Mouse (Mus musculus) lung, adult 18-20 months (tissue): ENCODE measurements at regions not wholly inside any gene's neighbourhood (a gene's known extent, or its start where the extent isn't known, plus 50 kb on each side); places are given as distances from the start of the nearest gene placed in this dataset.

ENCODE experiments used
- DNase-seq, 2 experiments: peaks; one replicate each; pipeline ENCODE4 v3.0.0; 2022; ENCODE audit warnings: mixed read lengths in 2 of 2

- DNase-seq, result no peak
These were observed 551.3 kb upstream of the Tenm3 start for GRCm38 (mm10) chr8:49395029-49395428.

- DNase-seq, result no peak
These were observed 545.8 kb upstream of the Tenm3 start for GRCm38 (mm10) chr8:49389525-49389924.

- DNase-seq, result no peak
These were observed 543.8 kb upstream of the Tenm3 start for GRCm38 (mm10) chr8:49387587-49387986.

- no peak for DNase-seq
These were observed 528.9 kb upstream of the Tenm3 start for GRCm38 (mm10) chr8:49372686-49373085.

- no peak for DNase-seq
These were observed 518.9 kb upstream of the Tenm3 start for GRCm38 (mm10) chr8:49362682-49363081.

GRCm38 (mm10) chr8:49361443-49361842 is 517.7 kb upstream of the Tenm3 start:
- DNase-seq, result no peak

- no peak for DNase-seq
These were observed 516.4 kb upstream of the Tenm3 start for GRCm38 (mm10) chr8:49360121-49360520.

- no peak for DNase-seq
These were observed 515.9 kb upstream of the Tenm3 start for GRCm38 (mm10) chr8:49359671-49360070.

- no peak for DNase-seq
These were observed 504.9 kb upstream of the Tenm3 start for GRCm38 (mm10) chr8:49348602-49349001.

GRCm38 (mm10) chr8:49338716-49339115 is 495.0 kb upstream of the Tenm3 start:
- DNase-seq, result no peak

GRCm38 (mm10) chr8:49326980-49327379 is 483.2 kb upstream of the Tenm3 start:
- DNase-seq, result no peak

GRCm38 (mm10) chr8:49321404-49321803 is 477.7 kb upstream of the Tenm3 start:
- DNase-seq, result no peak

- DNase-seq, result no peak
These were observed 469.9 kb upstream of the Tenm3 start for GRCm38 (mm10) chr8:49313483-49314278.

- no peak for DNase-seq
These were observed 469.1 kb upstream of the Tenm3 start for GRCm38 (mm10) chr8:49312816-49313215.

GRCm38 (mm10) chr8:49282401-49282800 is 438.6 kb upstream of the Tenm3 start:
- DNase-seq, result no peak

GRCm38 (mm10) chr8:49281254-49281653 is 437.5 kb upstream of the Tenm3 start:
- no peak for DNase-seq

GRCm38 (mm10) chr8:49274031-49274430 is 430.3 kb upstream of the Tenm3 start:
- no peak for DNase-seq

GRCm38 (mm10) chr8:49273109-49273508 is 429.4 kb upstream of the Tenm3 start:
- no peak for DNase-seq

- DNase-seq, result no peak
These were observed 419.7 kb upstream of the Tenm3 start for GRCm38 (mm10) chr8:49263416-49263815.

- no peak for DNase-seq
These were observed 419.0 kb upstream of the Tenm3 start for GRCm38 (mm10) chr8:49262797-49263196.

GRCm38 (mm10) chr8:49255954-49256353 is 412.2 kb upstream of the Tenm3 start:
- no peak for DNase-seq

GRCm38 (mm10) chr8:49254311-49254828 is 410.6 kb upstream of the Tenm3 start:
- DNase-seq, result no peak

- no peak for DNase-seq
These were observed 399.3 kb upstream of the Tenm3 start for GRCm38 (mm10) chr8:49243002-49243401.

- no peak for DNase-seq
These were observed 393.0 kb upstream of the Tenm3 start for GRCm38 (mm10) chr8:49236822-49237071.
